Mouse (Mus musculus) kidney, postnatal 25 days (tissue): ENCODE measurements at regions not wholly inside any gene's neighbourhood (a gene's known extent, or its start where the extent isn't known, plus 50 kb on each side); places are given as distances from the start of the nearest gene placed in this dataset.

Experiments used
- DNase-seq, 2 experiments: peaks; one replicate each; pipeline ENCODE4 v3.0.0; 2021; ENCODE audit warnings: mixed read lengths in 2 of 2

GRCm38 (mm10) chr15:59954345-59954744 is 62.1 kb downstream of the 4933412E24Rik start:
- DNase-seq = peak in 1 of 2 experiments; percentile 31

GRCm38 (mm10) chr15:59953857-59954256 is 62.6 kb downstream of the 4933412E24Rik start:
- no peak for DNase-seq

DNA sequence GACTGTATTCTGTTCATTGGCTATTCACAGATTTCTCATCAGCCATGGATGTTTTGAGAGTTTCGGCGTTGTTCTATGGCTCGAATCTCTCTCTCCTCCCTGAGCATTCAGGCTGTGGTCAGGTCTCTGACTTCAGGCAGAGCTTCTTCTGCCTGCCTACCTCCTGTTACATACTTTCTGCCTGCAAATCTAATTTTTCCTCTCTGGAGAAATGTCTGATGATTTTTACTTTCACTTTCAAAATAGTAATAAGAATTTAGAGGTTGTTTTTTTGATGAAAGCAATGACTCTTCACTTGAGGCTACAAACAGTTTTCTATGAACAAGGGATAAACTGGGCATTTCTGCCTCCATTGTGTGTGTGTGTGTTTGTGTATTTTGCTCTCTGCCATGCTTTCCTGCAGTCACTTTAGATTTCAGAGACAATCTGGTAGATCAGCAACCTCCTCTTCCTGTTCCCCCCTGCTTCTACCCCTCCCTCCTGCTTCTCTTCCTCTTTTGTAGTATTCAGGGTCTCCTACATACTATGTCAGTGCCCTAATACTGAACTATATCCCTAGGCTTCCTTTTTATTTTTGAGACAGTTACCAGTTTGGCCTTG is 65.7 kb downstream of the 4933412E24Rik start:
- no peak for DNase-seq

GRCm38 (mm10) chr15:59945208-59945607 is 71.2 kb downstream of the 4933412E24Rik start:
- no peak for DNase-seq

- DNase-seq = peak in 1 of 2 experiments; percentile 5
Observed at GRCm38 (mm10) chr15:59936486-59936885, 79.9 kb downstream of the 4933412E24Rik start.

DNA sequence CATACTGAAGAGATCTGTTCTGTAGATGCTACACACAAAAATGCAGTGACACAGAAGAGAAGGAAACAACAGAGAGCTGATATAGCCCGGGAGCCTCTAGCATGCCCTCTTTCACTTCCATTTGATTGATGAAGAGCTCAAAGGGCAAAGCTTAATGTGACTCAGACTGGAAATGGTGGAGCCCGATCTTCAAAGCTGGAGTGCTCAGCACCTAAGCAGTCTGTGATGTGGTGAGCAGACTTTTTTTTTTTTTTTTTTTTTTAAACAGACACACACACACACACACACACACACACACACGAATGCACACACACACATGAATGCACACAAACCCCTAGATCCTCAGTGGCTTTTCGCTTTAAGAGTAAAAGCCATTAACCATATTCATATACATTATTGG is 102.6 kb downstream of the 4933412E24Rik start:
- no peak for DNase-seq

DNA sequence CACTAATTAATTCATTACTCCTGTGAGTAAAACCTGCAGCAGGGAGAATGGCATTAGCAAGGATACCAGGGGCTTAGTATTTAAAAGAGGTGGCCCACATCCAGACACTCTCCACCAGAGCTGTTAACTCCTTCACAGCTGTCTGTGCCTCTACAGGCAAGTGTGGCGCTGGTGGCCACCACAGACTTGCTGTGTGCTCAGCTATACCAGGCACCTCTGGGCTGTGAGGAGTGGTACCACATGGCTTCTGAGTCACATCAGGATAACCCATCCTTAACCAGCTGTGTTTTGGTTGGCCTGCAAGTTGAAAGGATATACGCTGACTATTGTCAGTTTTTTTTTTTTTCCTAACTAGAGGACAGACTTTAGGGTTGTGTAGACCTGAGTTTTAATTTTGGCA is 108.1 kb downstream of the 4933412E24Rik start:
- DNase-seq = no peak

DNA sequence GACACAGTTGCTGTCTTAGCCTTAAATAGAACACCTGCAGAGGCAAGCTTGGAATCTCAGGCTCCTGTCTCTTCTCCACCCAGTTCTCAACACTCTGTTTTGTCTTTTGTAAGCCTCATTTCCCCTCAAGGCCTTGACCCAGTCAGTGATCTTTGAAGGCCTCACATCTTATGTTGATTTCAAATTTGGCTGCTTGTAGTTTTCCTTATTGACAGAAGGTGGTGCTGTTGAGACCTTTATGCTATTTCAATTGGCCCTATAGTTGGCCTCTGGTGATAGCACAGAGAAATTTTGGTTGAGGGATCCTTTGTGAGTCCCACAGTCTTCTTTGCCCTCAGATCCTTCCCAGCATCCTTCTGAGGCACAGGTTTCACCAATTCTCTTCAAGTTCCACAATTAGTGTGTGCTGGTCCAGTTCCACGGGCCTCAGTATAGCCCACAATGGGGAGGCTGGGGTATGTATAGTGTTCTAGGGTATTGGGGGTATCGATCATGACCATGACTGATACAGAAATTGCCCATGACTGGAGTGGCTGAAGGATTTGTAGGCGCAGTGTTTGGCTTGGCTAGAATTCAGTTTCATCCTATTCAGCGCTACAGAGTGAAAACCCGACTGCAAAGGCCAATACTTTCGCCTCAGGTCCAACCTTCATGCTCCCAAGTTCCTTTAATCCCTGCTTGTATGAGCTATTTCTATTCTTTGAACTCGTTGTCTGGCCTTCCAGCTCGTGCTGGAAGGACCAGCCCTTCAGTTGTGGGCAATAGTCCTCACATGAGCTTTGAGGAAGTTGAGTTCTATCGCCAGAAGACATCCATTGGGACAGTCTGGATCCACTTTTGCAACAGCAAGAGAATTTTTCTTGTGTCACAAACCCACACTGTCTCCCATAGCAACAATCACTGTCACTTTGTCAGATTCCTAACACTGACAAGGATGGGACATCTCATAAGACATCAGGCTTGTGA is 110.3 kb downstream of the 4933412E24Rik start:
- DNase-seq = no peak

DNA sequence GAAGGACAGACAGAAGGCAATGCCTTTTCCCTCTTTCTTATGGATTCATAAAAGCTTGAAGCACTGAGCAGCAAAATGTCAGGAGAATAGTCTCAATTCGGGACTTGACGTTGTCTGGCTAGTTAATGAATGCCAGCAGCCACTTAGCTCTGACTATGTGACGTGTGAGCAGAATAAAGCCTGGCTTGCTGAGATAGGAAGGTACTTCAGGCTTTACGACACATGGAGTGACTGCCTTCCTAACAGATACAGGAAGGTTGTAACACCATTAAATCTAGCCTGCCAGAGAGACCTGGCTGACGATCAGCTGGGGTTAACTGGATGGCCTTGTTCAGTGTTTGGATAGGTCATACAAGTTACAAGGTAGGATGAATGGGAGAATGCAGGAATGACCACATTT is 111.7 kb downstream of the 4933412E24Rik start:
- no peak for DNase-seq

- DNase-seq = no peak
Observed at GRCm38 (mm10) chr15:59888996-59889395, 127.4 kb downstream of the 4933412E24Rik start.

GRCm38 (mm10) chr15:59888131-59888459 is 128.3 kb downstream of the 4933412E24Rik start:
- DNase-seq = no peak

GRCm38 (mm10) chr15:59887381-59888130 is 128.9 kb downstream of the 4933412E24Rik start:
- DNase-seq = no peak

DNA sequence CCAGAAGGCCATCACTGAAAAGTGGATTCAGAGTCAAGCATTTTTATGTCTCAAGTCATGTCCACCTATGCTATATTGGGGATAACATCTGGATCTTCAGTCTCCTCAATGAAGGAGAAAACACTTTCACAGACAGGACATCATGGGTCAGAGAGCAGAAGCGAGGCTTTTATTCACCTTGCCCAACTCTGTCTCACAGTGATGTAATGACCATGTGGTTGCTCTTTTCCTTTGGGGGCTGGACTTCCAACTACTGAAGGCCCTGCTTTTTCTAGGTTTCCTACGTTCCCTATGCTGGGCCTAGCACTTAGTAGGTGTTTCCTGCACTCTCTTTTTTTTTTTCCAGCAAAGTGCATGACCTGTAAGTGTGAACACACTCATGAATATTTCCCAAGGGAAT is 130.4 kb downstream of the 4933412E24Rik start:
- DNase-seq = no peak

DNA sequence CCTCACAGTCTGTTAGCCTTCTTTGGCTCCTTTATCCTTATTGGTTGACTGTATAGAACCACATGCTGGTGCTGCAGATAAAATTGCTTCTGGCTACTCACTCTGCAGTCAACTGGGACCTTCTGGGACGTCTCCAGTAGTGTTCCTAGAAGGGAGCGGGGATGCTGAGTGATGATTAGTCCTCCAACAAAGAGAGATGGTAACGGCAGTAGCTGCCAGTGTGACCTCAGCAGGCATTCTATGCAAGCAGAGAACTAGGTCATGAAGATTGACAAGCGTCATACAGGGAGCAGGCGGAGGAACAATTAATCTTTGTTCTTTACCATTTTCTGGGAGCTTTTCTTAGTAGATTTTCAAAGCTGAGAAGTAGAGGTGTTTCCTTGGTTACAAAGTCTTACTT is 134.0 kb downstream of the 4933412E24Rik start:
- DNase-seq = no peak

GRCm38 (mm10) chr15:59880426-59880825 is 136.0 kb downstream of the 4933412E24Rik start:
- DNase-seq = no peak

DNA sequence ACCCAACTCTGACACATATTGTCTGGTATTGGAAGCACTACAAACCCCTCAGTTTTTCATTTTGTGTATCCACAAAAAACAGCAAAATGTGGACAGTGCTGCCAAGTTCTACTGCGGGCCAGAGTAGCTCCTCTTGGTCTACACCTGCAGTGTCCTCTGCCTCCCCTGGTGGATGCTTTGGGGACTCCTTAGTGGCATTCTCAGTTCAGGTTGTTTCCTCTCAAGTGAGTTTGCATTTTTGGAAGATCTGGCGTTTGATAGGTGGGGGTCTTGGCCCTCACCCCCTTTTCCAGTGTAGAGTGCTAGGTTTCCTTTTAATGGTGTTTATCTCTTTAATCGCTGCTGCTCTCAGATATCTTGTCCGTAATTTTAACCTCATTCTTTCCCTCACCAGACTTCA is 137.1 kb downstream of the 4933412E24Rik start:
- DNase-seq = peak in 1 of 2 experiments; percentile 7

- DNase-seq = no peak
Observed at GRCm38 (mm10) chr15:59876279-59876742, 140.1 kb downstream of the 4933412E24Rik start.

DNA sequence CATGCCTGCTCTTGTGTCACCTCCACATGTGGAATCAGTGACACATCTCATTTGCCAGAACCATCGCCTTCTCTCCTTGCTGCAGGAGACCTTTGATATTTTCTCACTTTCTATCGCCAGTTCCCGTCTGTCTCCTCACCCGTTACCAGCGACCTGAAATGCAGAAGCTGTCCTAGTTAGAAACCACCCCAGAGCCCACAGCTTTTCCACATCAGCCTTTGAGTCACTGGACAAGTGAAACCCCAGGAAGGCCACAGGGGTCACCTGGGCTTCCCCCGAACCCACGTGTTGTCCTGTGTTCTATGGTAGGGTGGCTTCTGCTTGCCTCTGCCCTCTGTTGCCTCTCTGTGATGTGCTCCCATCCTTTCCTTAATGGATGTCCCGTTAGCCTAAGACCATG is 149.7 kb downstream of the 4933412E24Rik start:
- DNase-seq = no peak

- peak in 1 of 2 experiments; percentile 15 for DNase-seq
Observed at GRCm38 (mm10) chr15:59864746-59865499, 151.5 kb downstream of the 4933412E24Rik start.

DNA sequence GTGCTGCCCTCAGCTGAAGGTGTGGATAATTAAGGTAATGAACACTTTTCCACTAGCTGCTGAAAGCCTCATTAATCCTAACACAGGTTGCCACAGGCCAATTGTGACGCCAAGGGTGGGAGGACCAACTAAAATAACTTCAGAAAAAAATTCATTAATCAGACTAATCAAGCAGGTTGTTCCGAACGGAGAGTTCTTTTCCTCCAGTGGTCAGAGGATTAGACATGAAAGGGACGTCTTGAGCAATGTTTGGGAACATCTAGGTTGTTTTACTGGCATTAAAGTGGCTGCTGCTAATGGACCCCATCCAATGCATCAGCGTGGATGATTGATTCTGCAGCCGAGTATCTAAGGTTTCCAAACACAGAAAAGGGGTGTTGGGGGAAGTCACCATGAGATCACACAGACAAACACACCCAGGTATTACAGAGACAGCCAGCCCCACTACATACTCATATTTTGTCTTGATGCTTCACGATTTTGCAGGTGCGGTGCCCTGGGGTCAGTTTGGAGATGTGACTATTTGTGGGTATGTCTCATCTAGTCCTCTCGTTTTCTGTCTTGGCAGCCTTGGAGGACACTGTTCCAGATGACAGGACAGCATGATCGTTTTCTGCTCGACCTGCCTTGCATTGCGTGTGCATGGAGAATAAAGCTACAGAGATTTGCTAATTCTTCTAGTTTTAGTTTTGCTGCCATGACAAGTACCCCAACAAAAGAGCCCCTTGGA is 164.0 kb downstream of the 4933412E24Rik start:
- no peak for DNase-seq

DNA sequence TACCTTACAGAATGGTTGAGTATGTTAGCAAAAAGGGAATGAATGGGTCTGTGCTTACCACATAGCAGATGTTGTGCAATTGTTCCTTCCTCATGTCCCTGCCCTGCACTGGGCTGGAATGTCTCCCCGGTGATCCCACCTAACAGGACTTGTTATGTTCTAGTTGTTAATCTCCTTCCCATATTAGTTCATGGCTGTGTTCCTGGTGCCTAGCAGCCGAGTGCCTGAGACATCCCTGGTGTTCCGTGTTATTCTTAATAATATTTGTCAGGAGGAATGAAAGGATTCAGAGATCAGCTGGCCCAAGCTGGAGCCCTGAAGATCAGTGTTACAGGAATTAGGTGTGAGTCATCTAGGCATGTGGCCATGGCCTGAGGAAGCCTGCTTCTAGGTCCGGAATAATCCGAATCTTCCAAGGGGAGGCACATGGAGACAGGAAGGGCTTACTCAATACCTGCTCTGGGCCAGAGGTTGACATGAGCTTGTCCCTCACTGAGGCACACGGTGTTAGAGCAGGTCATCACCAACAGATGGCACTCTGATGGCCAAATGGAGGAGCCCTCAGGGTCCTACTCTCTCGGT is 171.2 kb downstream of the 4933412E24Rik start:
- DNase-seq = no peak
